Mouse (Mus musculus) testis, adult 2 months (tissue): ENCODE measurements around the gene Mrgpra2a.
"Not testable (repeated sequence)": the region's sequence is repeated elsewhere in the genome, so short reads cannot be mapped to it uniquely, and the experiment has no call there.

Source experiments
- CTCF ChIP-seq: fragments of 200-500 bp; IDR thresholded peaks from 2 replicates; pipeline ENCODE4 v1.5.1; 2012; ENCODE audit warnings: low read depth, mild to moderate bottlenecking, inconsistent platforms, low read length, moderate library complexity; ENCODE audit not compliant: control insufficient read depth, insufficient read depth, insufficient replicate concordance
- POLR2A ChIP-seq: fragments of 200-500 bp; IDR thresholded peaks from 2 replicates; pipeline ENCODE4 v1.6.1; 2012; ENCODE audit warnings: low read depth, mild to moderate bottlenecking, inconsistent platforms, low read length, moderate library complexity; ENCODE audit not compliant: control insufficient read depth

DNA sequence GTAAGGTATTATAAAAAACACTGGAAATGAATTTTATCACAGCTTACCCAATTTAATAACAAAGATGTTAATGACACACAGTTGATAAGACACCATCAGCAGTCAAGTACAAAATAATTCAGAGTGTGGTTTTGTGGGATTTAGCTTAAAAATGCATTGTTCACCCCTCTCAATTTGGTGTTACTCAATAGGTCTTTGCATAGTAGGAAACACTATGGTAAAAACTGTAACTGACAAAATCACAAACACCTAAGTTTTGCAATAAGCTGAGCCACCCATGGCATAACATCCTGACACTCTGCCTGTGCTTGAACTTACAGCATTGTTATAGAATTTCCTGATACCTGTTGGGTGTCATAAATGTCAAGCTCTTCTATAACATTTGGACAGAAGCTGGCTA is 39.3 kb upstream of the Mrgpra2a start:
- TF ChIP-seq CTCF, POLR2A: not testable (repeated sequence)
